Mouse (Mus musculus): ENCODE measurements around the gene Scand1.
A peak's percentile ranks its signal among the peaks of the same experiment; 100 is the strongest.

Scand1 gene

DNA sequence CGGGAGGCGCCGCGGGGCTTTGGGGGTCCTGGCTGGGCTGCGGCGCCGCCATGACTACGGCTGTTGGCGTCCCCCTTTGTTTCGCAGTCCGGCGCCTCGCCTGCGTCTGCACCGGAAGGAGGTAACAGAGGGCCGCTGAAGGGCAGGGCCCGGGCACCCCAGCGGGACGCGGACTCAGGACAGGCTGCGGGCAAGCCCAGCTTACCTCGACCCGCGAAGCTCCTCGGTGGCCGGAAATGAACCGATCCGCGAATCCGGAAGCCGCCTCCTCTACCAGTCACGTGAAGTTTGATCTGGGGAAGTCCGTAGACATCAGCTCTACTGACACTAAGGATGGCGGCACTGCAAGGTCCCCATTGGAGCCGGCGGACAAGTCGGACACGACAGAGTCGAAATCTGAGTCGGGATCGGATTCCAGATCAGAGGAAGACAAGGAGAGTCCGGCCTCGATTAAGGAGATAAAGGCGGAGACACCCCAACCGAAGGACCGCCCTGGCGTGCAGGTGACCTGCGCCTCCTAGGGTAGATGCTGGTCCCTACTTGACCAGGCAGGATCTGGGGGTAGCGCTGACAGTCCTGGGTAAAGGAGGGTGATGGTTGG is at the start of gene Scand1, which contains the start of gene Cnbd2:
Gene Scand1, minus strand, starts transcription at position 408 of the 601 bp plus-strand sequence.
Gene Cnbd2, plus strand, starts transcription at position 3 of the 601 bp plus-strand sequence.
- DNase-seq (ENCODE audit: low spot score) = peak; percentile 87

DNA sequence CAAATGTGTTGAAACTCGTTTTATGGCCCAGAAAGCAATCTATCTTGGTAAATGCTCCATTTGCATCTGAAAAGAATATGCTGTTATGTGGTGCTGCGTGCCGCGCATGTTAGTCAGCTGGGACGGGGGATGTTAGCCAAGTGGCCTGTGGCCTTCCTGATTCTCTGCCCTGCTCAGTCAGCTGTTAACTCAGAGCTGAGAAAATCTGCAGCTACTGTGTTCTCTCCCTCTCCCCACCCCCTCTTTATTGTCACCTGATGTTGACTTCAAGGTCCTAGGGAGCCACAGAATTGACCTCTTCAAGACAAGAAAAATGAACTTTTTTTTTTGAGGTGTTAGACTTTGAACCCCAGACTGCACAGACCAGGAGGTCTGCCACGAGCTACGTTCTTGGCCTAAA is 43.5 kb upstream of the Scand1 start:
- no peak for DNase-seq (ENCODE audit: low spot score)

DNA sequence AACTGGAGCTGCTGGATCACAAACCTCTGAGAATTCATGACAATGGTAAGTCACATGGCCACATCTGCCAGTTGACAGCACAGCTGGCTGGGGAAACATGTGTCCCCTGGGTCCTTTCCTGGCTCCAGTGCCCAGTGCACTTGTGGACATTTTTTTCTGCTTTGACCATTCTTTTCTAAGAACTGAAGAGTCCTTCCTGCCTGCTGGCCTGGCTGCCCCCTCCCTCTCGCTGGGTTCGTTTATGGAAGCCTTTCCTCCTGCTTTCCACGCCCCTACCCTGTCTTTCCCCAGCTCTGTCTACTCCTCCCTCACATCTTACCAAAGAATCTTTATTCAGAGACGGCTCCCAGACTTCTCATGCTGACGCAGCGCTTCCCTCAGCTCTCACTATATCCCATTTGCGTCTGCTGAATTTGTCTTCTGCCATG is 40.8 kb upstream of the Scand1 start:
- DNase-seq (ENCODE audit: low spot score) = no peak

DNA sequence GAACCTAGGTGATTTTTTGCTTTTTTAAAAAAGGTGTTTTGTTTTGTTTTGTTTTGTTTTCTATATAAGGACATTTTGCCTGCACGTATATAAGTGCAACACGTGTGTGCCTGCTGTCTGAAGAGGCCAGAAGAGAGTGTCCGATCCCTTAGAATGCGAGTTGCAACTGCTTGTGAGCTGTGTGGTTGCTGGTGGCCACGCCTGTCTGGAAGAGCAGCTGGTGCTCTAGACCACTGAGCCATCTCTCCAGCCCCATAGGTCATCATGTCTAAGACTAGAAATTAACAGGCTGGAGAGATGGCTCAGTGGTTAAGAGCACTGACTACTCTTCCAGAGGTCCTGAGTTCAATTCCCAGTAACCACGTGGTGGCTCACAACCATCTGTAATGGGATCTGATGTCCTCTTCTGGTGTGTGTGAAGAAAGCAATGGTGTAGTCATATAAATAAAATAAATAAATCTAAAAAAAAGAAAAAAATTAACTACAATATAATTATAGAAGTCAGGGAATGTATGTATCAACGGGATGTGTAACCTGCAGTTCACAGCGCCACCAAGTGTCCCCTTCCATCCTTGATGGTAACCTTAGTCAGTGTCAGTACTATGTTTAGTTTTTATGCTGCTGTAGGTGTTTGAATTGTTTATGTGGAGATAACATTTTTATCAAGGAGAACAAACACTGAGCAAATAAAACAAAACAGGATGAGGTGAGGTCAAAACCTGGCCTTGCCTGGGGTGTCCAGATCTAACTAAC is 40.1 kb upstream of the Scand1 start:
- no peak for DNase-seq (ENCODE audit: low spot score)

DNA sequence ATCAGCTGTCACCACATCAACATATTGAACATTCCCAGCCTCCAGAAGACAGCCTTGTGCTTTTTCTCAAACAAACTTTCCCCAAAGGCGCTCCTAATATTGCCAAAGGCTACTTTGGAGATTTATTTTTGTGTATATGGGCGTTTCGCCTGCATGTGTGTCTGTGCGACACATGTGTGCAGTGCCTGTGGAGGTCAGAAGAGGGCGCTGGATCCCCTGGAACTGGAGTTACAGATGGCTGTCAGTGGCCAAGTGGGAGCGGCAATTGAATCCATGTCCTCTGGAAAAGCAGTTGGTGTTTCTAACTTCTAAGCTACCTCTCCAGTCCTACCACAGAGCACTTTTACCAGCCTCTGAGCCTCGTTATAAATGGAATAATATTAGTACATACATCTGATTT is 38.7 kb upstream of the Scand1 start:
- DNase-seq (ENCODE audit: low spot score) = no peak

DNA sequence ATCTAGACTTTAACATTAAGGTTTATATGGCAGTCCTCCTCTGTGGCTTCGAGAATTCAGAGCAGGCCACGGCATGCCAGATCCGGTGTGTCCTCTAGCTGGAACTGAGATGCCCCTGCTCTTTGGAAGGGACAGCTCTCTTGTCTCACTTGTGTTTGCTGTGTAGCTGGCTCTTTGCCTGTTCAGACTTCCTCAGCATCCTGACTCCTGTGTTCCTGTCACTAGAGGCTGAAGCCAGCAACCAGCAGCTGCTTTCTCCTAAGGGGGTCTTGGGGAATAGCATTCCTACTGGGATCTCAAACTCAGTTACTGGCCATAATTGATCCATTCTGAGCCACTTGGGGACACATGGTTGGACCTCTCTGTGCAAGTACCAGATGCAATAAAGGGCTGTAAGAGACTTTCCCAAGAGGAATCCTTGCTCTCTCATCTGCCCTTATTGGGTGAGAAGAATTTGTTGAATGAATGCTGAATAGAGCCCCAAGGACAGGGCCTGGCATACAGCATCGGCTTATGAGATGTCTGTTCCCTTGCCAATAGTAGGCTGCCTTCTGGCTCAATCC is 36.9 kb upstream of the Scand1 start:
- no peak for DNase-seq (ENCODE audit: low spot score)

DNA sequence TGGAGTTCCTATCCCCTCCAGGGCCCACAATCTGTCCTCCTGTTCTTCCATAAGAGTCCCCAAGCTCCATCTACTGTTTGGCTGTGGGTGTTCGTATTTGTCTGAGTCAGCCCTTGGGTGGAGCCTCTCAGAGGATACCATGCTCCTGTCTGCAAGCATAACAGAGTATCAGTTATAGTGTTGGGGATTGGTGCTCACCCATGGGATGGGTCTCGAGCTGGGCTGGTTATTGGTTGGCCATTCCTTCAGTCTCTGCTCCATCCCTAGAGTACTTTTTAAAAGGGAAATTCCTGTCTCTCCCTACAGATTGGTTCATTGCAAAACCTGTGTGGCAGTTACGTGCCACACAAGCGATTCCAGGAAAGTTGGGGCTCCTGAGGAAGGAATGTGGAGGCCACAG is 36.3 kb upstream of the Scand1 start:
- DNase-seq (ENCODE audit: low spot score) = no peak

DNA sequence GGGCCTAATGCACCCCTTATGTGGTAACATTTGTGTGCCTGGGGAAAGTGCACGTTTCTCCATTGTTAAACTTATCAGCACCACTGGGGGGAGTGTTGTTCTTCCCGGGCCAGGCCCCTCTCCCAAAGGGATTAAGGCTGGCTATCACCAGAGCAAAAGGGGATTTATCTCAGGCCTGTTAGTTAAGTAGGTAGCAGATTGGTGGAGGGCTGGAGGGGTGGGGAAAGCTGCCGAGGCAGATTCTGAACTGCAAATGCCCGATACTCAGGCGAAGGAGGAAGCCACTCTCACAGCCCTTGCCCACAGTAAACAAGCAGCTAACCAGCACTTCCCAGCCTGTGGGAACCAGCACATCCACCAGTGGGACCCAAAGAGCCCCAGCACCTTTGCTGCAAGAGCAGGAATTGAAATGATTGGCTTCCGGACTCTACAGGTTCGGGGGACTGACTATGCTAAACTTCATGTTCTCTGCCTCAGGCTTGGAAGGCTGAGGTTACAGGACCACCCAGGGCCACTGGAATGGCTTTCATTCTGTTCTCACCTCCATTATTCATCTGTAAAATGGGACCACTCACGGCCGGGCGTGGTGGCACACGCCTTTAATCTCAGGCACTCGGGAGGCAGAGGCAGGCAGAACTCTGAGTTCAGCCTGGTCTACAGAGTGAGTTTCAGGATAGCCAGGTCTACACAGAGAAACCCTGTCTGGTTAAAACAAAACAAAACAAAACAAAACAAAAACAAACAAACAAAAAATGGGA is 32.5 kb upstream of the Scand1 start:
- no peak for DNase-seq (ENCODE audit: low spot score)

DNA sequence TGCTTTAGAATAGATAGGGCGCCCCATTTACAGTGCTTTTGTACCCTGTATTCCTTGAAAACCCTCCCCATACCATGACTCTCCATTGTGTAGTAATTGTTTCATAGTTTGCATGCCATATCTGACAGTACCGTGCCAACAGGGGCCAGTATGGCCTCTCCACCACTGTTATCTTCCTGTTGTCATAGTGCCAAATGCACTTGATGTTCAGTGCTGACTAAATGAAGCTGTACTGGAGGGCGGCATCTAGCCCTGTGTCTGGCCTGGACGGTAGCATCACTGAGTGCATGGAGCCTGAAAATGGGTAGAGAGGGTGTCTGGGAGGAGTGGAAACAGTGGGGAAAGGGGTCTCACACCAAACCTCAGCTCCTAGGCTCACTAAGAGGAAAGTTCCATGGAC is 27.6 kb upstream of the Scand1 start:
- DNase-seq (ENCODE audit: low spot score) = no peak

DNA sequence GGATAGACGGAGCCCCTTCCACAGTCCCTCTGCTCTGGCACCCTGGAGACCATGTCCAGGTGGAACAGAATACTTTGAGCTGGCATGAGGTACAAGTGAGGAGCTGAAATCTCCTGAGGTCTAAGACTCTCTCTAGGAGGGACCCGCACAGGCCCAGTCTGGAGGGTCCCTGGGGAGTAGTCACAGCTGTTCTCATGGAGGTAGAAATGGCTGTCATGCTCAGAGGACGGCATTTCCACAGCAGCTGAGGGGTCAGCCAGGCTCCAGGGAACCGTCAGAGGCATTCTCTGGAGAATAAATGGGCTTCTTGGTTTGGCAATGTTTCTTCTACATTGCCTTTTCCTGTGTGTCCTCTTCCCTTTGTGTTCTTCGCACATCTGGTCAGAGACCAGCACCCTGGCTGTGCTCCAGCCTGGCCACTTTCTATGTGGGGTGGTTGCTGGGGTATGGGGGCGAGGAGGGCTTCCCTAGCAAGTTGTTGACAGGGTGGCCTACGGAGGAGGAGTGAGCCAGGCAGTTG is 19.0 kb upstream of the Scand1 start:
- DNase-seq (ENCODE audit: low spot score) = no peak

DNA sequence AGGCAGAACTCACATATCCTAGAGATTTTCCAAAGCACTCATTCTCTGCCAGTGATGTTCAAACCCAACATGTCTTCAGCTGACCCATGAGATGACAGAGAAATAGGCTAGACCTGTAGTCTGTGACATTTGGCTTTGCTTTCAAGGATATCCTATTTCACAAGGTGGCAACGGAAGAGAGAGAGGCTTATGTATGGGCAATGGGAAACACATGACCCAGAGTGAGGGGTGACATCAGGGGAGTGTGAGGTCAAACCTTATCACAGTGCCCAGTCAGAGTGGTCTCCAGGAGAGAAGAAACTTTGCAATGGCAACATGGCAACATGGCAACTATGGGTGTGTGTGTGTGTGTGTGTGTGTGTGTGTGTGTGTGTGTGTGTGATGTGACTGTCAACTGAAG is 18.2 kb upstream of the Scand1 start:
- no peak for DNase-seq (ENCODE audit: low spot score)

DNA sequence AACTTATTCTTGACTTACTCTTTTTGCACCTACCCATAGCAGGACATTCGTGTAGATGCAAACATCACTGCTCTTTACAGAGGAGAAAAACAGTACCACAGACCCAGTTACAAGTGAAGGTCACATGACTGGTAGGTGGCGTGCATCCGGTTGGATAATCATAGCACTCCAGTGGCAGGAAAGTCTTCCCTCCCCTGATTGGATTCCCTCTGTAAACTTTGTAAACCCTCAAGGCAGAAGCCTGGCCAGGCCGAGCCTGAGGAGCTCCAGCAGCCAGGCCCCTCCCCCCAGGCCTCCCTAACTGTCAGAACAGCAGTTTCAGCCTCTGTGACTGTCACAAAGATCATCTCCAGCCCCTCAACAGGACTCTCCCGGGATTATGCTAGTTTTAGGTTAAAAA is 12.2 kb upstream of the Scand1 start:
- no peak for DNase-seq (ENCODE audit: low spot score)

DNA sequence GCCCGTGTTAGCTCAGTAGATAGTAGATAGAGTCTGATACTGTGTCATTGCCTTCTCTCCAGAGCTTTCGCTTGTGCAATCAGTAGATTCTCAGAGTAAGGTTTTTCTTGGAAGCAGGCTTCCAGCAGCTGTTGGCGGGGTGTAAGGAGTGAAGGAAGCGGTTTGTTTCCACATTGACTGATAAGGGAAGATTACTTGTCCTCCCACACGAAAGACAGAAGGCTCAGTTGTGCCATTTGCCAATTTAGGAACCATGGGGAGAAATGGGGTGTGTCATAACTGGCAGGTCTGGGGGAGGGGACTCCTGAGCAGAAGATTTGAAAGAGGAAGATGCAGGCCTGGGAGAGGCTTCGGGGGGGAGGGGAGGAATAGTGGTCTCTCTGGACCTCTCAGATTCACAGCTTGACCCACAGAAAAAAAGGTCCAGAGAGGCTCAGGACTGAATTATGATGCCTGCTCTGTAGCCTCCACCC is 11.6 kb upstream of the Scand1 start:
- no peak for DNase-seq (ENCODE audit: low spot score)

DNA sequence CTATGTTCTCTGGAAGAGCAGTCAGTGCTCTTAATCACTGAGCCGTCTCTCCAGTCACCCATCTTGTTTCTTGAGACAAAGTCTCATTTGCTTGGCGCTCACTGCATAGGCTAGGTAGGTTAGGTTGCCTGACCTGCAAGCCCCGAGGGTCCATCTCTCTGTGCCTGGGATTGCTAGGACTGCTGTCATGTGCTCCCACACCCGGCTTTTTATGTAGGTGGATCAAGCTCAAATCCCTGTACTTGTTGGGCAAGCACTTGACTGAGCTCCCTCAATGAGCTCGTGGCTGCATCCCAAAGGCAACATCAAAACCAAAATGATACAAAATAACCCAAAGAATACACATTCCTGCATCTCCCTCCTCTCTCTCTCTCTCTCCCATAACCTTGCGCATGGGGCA is 9.0 kb upstream of the Scand1 start:
- no peak for DNase-seq (ENCODE audit: low spot score)

DNA sequence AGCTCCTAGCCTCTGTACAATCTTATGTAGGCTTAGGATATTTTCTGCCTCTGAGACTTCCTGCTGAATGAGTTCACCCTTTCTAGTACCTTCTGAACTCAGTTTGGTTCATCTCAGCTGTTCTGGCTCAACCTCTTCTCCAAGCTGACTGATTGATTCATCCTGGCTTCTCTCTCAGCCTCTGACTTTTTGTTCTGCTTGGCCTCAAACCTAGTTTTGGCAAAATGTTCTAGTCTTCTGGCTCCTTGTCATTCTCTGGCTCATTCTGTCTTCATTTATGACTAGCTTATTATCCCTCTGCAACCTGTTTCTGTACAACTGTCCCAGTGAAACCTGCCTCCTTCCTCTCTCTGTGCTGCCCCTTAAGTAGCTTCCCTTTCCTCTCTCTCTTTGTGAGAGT is 6.0 kb upstream of the Scand1 start:
- DNase-seq (ENCODE audit: low spot score) = no peak

DNA sequence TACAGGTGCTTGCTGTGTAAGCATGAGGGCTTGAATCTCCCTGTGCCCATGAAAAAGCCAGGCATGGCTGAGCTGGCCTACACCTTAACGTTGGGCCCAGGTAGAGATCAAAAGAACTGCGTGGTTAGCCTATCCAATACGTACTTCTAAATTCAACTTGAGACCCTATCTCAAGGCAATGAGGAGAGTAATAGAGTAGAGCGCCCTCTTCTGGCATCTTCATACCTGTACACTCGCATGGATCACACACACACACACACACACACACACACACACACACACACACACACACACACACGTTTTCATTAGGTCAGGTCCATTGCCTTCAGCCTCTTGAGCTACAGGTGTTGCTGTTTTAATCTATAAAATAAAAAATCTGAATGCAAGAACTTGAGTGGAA is 2.3 kb upstream of the Scand1 start:
- DNase-seq (ENCODE audit: low spot score) = no peak

DNA sequence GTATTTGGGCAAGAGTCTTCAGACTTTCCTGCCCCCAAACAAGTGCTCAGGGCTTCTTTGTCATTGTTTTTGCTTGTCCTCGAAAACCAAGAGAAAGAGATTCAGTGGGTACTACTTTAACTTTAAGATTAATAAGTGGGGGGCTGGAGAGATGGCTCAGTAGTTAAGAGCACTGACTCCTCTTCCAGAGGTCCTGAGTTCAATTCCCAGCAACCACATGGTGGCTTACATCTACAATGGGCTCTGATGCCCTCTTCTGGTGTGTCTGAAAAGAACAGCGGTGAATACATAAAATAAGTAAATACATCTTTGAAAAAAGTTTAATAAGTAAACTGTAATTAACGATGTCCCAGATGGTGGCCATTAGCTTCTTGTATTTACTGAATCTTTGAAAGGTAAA is 649 bp upstream of the Scand1 start:
- no peak for DNase-seq (ENCODE audit: low spot score)

DNA sequence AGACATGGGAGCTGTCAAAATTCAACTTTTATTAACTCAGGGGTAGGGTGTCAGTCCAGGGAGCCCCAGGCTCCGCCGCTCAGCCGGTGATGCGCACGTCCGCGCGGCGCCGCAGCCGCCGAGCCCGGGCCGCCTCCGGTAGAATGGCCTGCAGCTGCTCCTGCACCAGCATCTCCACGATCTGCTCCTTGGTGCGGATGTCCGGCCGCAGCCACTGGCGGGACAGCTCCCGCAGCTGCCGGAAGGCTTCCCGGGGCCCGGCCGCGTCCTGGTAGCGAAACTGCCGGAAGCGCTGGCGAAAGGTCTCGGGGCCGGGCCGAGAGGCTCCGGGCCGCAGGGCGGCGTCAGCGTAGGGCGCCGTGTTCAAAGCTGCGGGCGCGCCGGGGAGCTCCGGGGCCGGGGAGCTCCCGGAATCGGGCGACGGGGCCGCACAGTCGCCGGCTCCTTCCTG is 638 bp downstream of the Scand1 start:
- no peak for DNase-seq (ENCODE audit: low spot score)

DNA sequence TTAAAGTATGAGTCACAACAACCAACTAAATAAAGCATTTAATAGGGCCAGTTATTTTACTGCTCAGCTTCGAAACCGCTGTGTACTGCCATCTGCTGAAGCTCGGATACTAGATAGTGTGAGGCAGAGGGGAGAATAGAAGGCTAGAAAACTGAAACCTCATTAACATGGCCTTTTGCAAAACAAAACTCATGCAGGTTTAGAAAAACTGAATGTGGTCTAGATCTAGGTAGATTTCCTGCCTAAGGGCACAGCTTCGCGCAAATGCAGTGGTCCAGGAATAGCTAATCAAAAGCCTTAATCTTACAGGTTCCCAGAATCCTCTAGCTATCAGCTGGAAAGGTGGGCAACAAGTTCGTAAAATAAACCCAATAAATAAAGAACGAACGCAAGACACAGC is 1.1 kb downstream of the Scand1 start:
- DNase-seq (ENCODE audit: low spot score) = peak; percentile 12

DNA sequence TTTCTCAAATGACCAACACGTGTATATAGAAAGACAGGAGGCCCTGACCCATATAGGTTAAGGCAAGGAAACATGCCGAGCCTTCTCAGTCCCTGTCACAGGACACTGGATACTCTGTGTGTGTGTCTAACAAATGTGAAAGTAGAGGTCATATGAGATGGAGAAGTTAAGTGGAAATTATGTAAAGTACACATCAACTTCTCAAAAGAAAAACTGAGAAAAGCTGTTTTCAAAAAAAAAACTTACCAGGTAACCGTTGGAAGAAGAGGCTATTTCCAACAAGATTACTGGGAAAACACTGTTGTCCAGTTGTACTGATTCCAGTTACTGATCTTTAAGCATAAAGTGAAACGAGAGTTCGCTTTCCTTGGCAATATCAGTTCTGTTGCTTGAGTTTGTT is 1.6 kb downstream of the Scand1 start:
- no peak for DNase-seq (ENCODE audit: low spot score)

DNA sequence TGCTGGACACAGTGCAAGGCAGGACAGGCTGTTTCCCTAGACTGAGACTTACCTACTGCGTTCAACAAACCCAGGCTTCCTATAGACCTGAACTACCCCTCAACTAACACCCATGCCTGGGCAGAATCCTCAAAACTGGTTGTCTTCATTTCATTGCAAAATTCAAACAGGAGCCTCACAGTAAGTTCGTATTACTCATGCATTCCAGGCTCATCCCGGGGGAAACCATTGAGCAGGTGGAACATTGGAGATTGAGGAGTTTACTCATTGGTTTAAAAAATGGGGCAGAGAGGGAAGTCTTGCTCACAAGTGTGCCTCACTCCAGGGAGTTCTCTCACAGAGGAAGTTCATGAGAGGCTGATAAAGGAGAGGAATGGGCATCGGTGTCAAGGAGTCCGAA is 2.0 kb downstream of the Scand1 start:
- no peak for DNase-seq (ENCODE audit: low spot score)

DNA sequence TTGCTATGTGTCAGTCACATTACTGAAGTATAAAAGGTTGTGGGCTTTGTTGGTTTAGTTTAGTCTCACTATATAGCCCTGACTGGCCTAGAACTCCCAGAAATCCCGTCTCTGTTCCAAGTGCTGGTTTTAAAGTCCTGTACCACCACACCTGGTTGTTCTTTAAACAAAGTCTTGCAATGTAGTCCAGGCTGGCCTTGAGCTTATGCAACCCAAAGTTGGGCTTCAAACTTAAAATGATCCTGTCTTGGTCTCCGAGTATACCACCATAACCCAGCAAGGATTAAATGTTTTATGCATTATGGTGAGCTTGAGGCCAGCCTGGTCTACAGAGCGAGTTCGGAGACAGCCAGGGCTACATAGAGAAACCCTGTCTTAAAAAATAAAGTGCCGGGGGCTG is 2.6 kb downstream of the Scand1 start:
- no peak for DNase-seq (ENCODE audit: low spot score)

All from T-cell, adult 2 months (primary cell).